In genomic region chr10:122619406-122620116, GRCm38 (mm10) we compare ENCODE assay signal across 13 mouse cellular contexts. TPM values are rescaled to one million over a fixed set of nuclear protein-coding genes. Genes with fewer than 3 reads are reported as not detected.
DNase-seq lines count a peak whose midpoint lies in the region; ATAC-seq and TF ChIP-seq lines count a peak whose summit lies in the region.
"Had no signal": no experiment of that assay in that cellular context is flagged by ENCODE, and none has a peak within 500 bp of the region (broad histone marks: within the 10 kb centered on the region; RNA-seq: fewer than 3 reads in every experiment).

No protein-coding gene starts in this region.

- no peak for TF ChIP-seq CTCF in lung, embryonic 14.5 days (IDR thresholded peaks at IDR 0.05; ENCODE audit: low read depth)

- no peak overlapping the region for H3K4me3 ChIP-seq in forebrain, embryonic 12.5 days (replicated peaks)
- no peak overlapping the region for H3K4me3 ChIP-seq in forebrain, embryonic 16.5 days (replicated peaks; ENCODE audit: low read length)
- no peak overlapping the region for H3K4me3 ChIP-seq in lung, embryonic 14.5 days (ENCODE audit: low read depth, low read length)
- H3K4me3 ChIP-seq: left cerebral cortex, adult 2 months; limb, embryonic 15.5 days had no signal

- peak overlapping the region; percentile 1; the same call in 1 of the 2 replicates for H3K4me2 ChIP-seq in forebrain, embryonic 12.5 days
- no peak overlapping the region for H3K4me2 ChIP-seq in forebrain, embryonic 16.5 days (ENCODE audit: low read length)
- H3K4me2 ChIP-seq in lung, embryonic 14.5 days, result no peak overlapping the region
- H3K4me2 ChIP-seq: limb, embryonic 15.5 days had no signal

- no peak overlapping the region for H3K27ac ChIP-seq in forebrain, embryonic 12.5 days
- H3K27ac ChIP-seq in forebrain, embryonic 16.5 days (ENCODE audit: low read length), result no peak overlapping the region
- H3K27ac ChIP-seq in lung, embryonic 14.5 days (ENCODE audit: low read depth), result no peak overlapping the region
- H3K27ac ChIP-seq: left cerebral cortex, adult 2 months; limb, embryonic 15.5 days; macrophage had no signal

- no peaks in the 10 kb centered on the region for H3K9me3 ChIP-seq in forebrain, embryonic 12.5 days
- no peaks in the 10 kb centered on the region for H3K9me3 ChIP-seq in forebrain, embryonic 16.5 days (ENCODE audit: control insufficient read depth, low read length)
- H3K9me3 ChIP-seq in lung, embryonic 14.5 days (ENCODE audit: low read depth, low read length), result no peaks in the 10 kb centered on the region
- H3K9me3 ChIP-seq: limb, embryonic 15.5 days had no signal

- WGBS in forebrain, embryonic 12.5 days, result 40% methylated on average over 16 of the region's 16 CpGs
- WGBS in forebrain, embryonic 16.5 days, result 45% methylated on average over 16 of the region's 16 CpGs
- 35% methylated on average over 16 of the region's 16 CpGs for WGBS in lung, embryonic 14.5 days

- no peak overlapping the region for H3K9ac ChIP-seq in forebrain, embryonic 12.5 days
- H3K9ac ChIP-seq in forebrain, embryonic 16.5 days (replicated peaks; ENCODE audit: low read depth, low read length), result no peak overlapping the region
- no peak overlapping the region for H3K9ac ChIP-seq in lung, embryonic 14.5 days
- H3K9ac ChIP-seq: limb, embryonic 15.5 days had no signal

- no peaks in the 10 kb centered on the region for H3K27me3 ChIP-seq in forebrain, embryonic 12.5 days
- no peaks in the 10 kb centered on the region for H3K27me3 ChIP-seq in forebrain, embryonic 16.5 days (replicated peaks; ENCODE audit: control insufficient read depth, insufficient read depth, low read length)
- no peaks in the 10 kb centered on the region for H3K27me3 ChIP-seq in lung, embryonic 14.5 days (ENCODE audit: insufficient read depth, low read length)
- H3K27me3 ChIP-seq: limb, embryonic 15.5 days had no signal

- ATAC-seq in forebrain, embryonic 12.5 days (ENCODE audit: low FRiP score), result peak; percentile 9; the same call in 1 of the 2 replicates
- no peak for ATAC-seq in forebrain, embryonic 16.5 days
- peak; percentile 71 for ATAC-seq in lung, embryonic 14.5 days (ENCODE audit: insufficient read depth)

- no peaks in the 10 kb centered on the region for H3K36me3 ChIP-seq in forebrain, embryonic 12.5 days (replicated peaks)
- no peaks in the 10 kb centered on the region for H3K36me3 ChIP-seq in forebrain, embryonic 16.5 days (ENCODE audit: control insufficient read depth, insufficient read depth)
- H3K36me3 ChIP-seq in lung, embryonic 14.5 days (ENCODE audit: insufficient read depth), result no peaks in the 10 kb centered on the region
- H3K36me3 ChIP-seq: limb, embryonic 15.5 days had no signal

- peaks cover 16% of the 10 kb centered on the region for H3K4me1 ChIP-seq in forebrain, embryonic 12.5 days
- H3K4me1 ChIP-seq in forebrain, embryonic 16.5 days (replicated peaks; ENCODE audit: control insufficient read depth, insufficient read depth, low read length), result no peaks in the 10 kb centered on the region
- H3K4me1 ChIP-seq in lung, embryonic 14.5 days (ENCODE audit: insufficient read depth), result no peaks in the 10 kb centered on the region
- H3K4me1 ChIP-seq: limb, embryonic 15.5 days had no signal

- peak; percentile 21 for DNase-seq in lung, embryonic 14.5 days
- no peak for DNase-seq in lung, postnatal 25 days (ENCODE audit: low spot score)
- DNase-seq in embryo, embryonic 10.5 days (ENCODE audit: low spot score), result peak; percentile 30
- peak; percentile 44 for DNase-seq in mesoderm, embryonic 11.5 days (ENCODE audit: low read depth, low spot score)
- DNase-seq in thymus, adult 18-20 months, result no peak
- no peak for DNase-seq in thymus, postnatal 14 days
- DNase-seq: cerebellum, adult 11 months; right cerebral cortex, adult 18-20 months had no signal

RNA-seq across cellular contexts. Expression of gene Ppm1h, which starts 59.0 kb away (rescaled TPM):
- 4.0 and 5.1 TPM in 2 replicates for polyA plus RNA-seq in forebrain, embryonic 12.5 days (2016; fragmentation: Nextera tagmentation; extraction: Ambion mirVana)
- 10.7 and 12.2 TPM in 2 replicates for polyA plus RNA-seq in forebrain, embryonic 16.5 days (2015; fragmentation: Nextera tagmentation; extraction: Ambion mirVana)
- polyA plus RNA-seq in lung, embryonic 14.5 days (2014; fragmentation: Nextera tagmentation; extraction: Ambion mirVana), result 6.1 and 7.1 TPM in 2 replicates

Comparison
In these comparisons a context has a peak if more than half of its experiments do, and no peak if none do; other contexts are left out.
1. DNase-seq: peak in lung, embryonic 14.5 days (single experiment), embryo, embryonic 10.5 days (single experiment) and mesoderm, embryonic 11.5 days (single experiment); none in lung, postnatal 25 days (single experiment), thymus, adult 18-20 months (0 of 2) and thymus, postnatal 14 days (single experiment).